Mouse (Mus musculus) right cerebral cortex, postnatal 14 days (tissue): ENCODE data around the gene Wnt11.

Source experiments
- DNase-seq: peaks from one replicate; pipeline ENCODE4 v3.0.0; 2022

Wnt11 gene

DNA sequence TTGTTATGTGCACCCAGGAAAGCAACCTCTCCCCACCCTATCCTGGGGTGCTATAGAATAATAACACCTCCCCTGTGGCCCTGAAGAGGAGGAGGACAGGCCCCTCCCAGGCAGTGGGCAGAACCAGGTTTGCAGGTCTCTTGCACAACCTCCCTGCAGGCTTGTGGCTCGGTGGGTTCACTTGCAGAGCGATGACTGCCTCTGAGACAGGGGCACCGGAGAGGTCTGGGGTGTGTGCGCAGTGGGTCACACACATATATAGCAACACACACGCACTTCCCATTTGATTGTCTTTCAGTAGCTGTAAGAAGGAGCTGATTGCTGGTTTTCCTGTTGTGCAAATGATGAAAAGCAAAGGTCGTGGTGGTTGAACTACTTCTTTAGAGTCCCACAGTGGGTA is 3.6 kb upstream of the Wnt11 start:
- DNase-seq, result no peak

DNA sequence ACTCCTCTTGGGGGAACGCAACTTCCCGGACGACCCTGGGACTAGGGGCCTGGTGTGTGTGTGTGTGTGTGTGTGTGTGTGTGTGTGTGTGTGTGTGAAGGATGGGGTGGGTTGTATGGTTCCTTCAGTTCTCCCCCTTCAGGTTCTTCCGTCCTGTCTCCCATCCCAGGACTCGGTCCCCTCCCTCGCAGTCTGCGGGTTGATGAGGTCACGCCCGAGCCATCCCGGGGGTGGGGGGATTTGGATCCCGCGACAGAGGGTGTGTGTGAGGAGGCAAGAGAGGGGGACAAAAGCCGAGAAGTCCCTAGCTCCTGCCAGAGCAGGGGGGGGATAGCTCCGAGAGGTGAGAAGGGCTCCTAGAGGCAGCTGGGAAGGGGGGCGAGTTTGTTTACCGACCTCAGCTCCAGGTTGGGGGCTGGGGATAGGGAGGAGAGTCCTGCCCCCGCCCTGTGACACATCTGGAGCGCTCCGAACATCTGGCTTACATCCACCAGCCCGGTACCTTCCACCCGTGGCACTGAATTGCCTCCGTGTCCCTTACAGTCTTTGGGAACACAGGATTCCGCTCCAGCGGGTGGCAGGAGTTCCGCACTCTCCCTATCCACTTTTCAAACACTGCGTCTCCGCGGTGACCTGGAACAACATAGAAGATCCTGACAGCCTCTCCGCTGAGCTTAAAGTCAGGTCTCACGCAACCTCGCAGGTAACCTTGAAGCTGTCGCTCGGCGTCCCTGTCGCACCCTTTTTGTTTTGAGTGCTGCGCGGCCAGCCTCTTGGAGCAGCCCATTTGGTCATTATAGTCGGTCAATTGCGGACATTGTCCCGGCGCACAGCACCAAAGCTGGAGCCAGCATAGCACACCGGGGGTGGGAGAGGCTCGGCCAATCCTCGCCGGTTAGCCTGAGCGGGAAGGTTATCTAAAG is 868 bp downstream of the Wnt11 start:
- no peak for DNase-seq

DNA sequence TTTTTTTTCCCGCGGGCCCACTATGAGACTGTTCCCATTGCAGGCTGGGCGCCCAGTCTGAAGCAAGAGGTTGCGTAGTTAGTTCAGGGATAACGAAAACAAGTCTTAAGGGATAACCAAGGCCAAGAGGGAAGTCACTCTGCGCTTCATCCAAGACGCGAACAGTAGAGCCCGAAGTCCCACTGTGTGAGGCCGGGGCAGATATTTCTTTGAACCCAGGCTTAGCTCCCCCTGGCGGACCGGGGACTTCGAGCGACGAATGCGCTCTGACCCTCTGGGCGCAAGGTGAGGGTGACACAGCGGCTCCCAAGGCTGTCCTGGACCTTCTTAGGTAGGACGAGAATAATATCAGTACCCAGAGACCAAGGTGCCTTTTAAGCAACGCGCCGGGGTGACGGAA is 1.7 kb downstream of the Wnt11 start:
- DNase-seq, result peak; percentile 72

DNA sequence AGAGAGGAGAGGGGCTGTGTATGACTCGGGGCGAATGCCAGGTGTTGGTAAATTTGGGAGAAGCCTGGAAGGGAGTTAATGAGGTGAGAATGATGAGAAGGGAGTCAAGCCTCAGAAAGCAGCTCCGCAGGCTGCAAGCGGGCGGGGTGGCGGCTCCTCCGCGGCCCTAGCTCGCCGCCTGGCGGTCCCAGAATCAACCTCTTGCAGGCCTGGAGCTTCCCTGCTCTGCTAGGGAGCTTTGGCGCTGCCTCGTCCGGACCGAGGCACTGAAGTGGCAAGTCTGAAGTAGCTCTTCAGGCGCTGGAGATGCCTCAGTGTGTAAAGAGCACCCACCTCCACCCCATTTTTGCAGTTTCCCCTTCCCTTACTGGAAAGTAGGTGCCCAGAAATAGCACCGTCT is 3.0 kb downstream of the Wnt11 start:
- DNase-seq, result peak; percentile 80

DNA sequence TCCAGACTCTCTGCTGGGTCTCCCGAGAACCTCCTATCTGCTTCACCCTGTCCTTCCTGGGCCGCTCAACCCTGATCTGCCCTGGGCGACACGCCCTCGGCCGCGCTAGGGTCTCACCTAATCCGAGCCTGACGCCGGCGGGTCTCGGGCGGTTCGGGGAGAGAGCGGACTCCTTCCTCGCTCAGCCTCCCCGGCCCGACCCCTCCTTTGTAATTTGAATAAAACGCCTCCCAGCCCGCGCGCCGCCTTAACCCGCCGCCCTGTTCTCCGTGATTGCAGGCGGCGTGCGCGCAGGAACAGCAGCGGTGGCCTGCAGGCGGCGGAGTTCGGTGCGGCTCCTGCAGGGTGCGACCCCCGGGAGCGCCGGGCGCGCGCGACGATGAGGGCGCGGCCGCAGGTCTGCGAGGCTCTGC is 3.8 kb downstream of the Wnt11 start:
- peak; percentile 47 for DNase-seq

DNA sequence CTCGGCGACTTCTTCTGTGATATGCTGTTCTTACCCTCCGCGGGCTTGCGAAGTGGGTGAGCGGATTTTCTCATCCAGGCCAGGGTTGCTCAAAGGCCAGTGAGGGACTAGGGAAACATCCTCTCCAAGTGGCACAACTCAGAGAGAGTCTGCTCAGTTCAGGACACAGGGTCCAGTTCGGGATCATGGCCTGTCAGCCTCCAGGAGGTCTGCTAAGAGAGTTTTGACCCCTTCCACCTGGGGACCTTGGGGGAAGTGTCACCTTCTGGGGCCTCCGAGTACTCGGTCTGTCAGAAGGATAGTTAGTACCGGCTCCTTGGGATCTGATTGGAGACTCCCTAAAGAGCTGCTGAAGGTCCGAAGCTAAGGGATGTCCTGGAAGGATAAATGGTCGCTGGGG is 4.4 kb downstream of the Wnt11 start:
- no peak for DNase-seq

DNA sequence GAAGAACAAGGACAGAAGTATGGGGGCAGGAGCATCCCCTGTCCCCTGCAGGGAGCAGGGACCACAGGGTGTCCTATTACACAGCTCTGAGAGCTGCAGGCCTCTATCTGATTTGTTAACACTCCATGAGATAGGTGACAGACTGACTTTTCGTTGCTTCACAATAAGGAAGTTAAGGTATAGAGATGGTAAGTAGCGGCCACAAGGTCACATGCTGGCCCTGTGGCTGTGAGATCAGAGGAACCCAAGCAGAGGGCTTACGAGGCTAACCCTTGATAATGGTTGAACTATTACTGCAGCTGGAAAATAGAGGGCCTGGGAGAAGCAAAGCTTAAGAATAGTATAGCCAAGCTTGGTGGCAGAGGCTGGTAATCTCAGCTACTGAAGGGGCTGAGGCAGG is 5.9 kb downstream of the Wnt11 start:
- no peak for DNase-seq

DNA sequence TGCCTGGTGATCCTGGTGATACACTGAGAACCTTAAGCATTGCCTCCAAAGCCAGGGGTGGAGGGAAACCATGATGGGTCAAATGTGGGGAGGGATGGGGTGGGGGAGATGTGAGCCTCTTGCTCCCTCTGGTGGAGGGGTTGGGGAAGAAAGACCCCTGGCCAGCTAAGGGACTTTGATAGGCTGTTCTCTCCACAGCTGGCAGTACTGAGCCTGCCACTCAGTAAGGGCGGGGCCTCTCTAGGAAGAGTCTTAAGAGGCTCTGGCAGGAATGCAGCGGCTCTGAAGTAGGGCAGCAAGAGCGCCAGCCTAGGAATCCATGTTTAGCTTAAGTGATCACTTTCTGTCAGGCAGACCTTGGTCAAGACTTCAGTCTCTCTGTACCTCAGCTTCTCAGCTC is 6.9 kb downstream of the Wnt11 start:
- DNase-seq, result no peak

DNA sequence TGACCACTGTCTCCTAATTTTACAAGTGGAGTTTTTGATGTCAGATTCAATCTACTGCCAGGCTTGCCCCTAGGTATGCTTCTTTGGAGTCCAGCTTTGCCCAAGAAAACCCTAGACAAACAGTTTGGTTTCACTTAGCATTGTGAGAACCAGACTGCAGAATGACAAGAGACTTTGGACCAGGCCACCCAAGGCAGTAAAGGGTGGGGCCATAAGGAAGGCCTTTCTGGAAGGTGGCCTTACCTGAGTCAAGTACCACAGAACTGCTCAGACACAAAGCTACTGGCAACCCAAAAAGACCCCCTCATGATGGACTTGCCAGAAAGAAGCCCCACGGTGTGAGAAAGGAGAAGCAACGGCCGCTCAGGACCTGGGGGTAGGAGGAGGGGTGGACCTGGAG is 8.1 kb downstream of the Wnt11 start:
- no peak for DNase-seq

DNA sequence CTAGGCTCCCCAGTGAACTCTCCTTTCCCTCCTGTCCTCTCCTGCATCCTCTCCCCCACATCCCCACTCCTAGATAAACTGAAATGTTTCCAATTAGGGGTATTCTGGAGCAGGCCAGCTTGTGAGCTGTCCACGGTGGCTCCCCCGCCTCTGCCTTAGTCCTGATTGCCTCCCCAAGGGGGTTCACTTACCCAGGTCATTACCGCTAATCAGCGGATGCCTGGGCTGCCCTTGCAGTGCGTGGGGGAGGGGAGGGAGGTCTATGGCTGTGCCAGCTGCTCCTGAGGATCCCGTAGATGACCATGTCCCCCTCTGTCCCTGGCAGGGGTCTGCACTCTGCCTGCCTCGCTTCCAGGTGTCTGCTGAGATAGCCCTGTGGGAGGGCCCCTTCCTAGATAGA is 8.7 kb downstream of the Wnt11 start:
- DNase-seq, result no peak

DNA sequence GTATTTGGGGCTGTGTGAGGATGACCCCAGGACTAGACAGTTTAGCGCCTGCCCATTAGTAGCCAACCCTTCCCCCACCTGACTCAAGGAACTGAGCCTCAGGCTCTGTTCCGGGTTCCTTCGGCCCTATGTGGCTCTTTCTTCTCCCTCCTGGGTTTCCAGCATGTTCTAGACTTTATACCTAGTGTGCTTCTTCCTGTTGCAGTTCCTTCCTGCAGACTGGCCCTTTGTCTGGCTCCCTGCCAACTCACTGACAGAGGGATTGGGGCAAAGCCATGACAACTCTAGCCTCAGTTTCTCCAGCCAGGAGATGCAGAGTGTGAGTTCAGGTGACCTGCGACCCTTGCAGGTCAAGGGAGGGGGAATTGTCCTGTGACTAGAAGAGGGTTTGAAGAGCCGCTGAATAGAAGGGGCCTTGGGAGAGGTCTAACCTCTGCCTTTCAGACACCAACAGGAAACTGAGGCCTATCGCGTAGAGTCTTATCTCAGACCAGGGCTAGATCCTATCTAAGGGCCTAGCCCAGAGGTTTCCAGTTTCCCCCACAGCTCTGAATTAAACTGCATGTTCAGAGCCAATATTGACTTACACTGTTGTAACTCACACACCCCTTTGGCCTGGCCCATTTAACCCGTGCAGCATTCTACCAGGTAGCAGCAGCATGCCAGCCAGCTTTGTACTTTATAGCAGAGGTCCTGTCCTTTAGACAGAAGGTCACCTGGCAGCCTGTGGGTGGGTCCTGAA is 14.2 kb downstream of the Wnt11 start:
- no peak for DNase-seq

DNA sequence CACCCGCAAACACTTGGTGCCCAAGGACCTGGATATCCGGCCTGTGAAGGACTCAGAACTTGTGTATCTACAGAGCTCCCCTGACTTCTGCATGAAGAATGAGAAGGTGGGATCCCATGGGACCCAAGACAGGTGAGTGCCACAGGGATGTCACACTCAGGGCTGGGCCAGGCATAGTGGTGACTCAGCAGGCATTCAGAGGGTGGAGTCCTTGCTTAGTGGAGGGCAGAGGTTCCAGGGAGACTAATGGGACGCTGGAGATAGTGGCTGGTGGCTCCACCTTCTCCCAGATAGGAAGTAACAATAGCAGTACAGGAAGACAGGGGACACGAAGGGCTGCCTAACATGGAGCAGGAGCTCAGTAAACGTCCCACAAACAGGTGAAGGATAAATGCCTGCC is 15.5 kb downstream of the Wnt11 start:
- DNase-seq, result no peak

DNA sequence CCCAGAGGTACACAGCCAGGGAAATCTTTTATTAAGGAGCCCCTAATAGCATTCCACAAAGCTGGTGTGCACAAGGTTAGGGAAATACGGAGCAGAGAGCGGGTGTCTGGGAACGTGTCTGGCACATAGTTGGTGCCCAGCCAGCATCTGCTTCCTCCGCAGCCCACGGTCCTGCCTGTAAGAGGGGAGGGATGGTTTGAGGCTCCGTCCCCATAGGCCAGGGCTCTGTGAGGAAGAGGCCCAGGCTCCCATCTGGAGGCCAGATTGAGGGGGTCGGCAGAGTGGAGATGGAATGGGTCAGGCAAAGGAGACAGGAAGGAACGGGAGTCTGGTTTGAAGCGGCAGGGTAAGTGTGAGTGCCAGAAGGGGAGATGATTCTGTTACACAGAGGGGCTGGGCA is 16.3 kb downstream of the Wnt11 start:
- no peak for DNase-seq

DNA sequence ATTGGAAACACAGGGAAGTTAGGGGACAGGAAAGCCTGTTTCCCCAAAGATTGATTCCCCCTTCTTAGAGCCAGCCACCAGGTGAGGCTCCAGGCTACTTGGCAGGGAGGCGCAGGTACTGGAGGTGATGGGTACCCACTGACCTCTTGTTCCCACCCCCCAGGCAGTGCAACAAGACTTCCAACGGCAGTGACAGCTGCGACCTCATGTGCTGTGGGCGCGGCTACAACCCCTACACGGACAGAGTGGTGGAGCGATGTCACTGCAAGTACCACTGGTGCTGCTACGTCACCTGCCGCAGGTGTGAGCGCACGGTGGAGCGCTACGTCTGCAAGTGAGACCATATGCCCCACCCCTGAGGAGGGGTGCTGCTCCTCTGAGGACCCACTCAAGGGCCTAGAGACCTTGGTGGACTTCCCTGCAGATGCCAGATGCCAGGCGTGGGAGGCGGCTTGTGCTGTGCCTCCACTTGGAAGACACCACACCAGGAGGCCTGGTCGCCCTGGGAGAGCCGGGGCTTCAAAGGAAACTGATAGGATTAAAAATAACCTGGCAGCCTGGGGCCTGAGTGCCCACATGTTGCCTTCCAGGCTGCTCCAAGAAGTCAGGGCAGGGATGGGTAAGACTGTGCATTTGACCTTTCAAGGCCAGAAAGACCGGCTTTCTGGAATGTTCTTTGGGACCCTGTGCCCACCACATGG is 18.2 kb downstream of the Wnt11 start:
- no peak for DNase-seq

DNA sequence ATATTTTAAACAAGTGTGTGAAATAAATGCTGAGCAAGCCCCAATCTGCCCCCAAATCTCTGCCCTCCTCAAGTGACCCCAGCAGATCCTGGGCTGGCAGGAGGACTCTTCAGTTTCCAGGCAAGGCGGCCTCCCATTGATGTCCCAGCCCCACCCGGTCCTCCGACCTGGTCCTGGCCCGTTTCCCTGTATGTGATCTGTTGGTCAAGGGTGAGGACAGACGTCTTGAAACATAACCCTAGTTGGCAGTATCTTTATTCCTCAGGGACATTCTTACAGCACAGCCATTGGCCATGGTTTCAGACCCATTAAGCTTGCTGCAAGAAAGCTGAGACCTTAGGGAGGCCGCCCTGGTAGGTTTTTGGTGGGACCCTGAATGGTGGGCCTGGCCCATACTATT is 18.9 kb downstream of the Wnt11 start:
- no peak for DNase-seq

DNA sequence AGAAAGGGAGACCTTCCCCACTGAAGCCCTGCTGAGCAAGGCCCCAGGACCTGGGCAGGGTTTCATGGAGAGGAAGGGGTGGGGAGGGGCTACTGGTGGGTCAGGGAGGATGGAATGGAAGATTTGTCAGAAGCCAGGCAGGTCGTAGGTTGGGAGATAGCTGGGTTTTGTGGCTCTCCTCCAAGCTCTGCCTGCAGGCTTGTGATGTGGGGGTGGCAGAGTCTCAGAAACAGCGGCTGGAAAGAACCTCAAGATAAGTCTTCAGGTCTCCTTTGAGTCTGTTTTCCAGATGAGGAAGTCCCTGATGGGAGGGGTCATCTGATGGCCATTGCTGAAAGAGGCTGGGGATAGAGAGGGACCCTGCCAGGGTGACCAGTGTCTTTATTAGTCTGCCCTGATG is 20.5 kb downstream of the Wnt11 start:
- no peak for DNase-seq

DNA sequence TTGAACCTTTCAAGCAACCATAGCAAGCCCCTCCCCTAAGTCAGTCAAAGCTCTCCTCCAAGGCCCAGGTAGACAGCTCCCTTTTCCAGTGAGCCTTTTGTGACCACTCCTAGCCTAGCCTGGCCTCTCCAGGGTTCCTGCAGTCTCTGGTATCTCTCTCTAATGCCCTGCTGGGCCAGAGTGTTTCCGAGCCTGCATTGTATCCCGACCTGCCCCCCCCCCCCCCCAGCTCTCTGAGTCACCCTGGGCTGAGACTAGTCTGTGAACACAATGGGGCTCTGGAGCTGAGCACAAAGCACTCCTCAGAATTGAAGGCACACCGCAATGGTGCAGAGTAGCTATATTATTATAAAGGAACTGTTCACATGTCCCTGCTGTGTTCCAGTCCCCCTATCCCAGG is 21.2 kb downstream of the Wnt11 start:
- no peak for DNase-seq

DNA sequence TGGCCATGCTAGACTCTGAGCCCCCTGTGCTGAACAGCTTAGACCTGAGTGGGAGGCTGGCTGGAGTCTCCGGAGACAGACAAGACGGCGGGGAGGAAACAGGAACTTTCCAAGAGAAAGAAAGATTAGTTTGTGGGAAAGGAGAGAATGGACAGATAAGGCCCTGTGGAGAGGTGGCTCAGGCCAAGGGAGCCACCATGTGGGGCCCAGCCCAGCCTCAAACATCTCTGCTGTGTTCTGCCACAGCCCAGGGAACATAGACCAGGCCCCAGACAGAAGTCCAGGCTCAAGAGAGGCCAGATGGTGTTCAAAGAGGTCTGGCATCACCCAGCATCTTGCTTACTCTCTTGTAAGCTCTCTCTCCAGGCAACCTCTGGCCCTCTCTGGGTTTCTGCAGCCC is 22.2 kb downstream of the Wnt11 start:
- no peak for DNase-seq

DNA sequence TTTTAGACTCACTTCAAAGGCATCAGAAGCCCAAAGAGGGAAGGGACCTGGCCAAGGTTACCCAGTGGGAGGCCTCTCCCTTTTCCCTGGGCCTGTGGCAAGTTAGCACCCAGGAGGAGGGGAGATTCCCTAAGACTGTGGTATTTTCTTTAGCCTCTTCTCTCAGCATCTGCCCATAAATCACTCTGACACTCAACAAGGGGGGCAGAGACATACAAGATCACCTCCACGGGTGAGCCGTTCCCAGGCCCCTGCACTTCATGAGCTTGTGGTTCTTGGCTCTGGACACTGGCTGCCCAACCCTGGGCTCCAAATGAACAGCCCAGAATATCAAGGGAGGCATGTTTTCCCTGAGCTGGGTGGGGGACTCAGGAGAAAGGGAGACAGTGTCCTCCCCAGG is 26.1 kb downstream of the Wnt11 start:
- DNase-seq, result no peak

DNA sequence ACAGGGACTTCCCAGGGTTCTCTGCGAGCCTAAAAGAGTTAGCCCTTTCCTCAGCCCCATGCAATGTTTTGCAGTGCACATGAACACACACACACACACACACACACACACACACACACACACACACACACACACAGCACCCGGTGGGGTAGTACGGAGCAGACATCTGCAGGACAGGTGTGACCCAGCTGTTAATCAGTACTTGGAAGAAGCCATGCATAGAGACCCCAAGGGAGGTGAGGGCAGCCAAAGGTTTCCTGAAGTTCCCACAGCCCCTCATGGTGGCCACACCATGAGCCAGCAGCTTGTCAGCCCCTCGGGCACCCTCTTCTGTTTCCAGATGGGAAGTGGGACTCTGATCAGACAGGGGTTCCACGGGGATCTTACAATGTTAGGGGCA is 28.1 kb downstream of the Wnt11 start:
- no peak for DNase-seq

DNA sequence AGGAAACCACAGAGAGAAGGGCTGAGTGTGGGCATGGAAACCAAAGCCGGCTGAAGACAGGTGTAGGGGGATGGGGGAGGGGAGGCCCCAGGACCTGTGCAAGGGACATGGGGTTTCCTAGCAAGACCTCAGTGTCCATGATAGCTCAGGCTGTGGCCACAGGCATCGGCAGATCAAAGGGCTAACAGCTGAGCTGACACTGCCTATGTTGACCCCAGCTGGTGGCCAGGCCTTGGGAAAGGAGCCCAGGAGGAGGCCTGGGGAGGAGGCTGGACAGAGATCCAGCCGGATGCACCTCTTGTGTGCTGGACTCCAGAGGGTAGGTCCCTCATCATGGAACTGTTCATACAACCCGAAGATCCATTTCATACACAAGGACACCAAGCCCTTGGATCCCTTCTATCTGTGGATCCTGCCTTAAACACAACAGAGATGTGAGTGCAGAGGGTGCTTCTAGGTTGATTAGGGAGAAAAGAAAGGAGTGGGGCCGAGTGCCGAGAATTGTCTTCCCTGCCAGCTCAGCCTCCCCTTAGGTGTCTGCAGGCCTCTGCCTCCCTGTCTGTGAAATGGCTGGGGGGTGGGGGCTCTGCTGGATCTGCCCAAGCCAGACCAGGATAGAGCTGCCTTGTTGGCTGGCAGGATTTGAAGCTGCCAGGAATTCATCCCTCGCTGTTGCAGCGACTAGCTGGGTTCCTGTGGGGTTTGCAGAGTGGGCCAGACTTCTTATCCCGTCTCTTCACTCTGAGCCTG is 29.2 kb downstream of the Wnt11 start:
- DNase-seq, result no peak

DNA sequence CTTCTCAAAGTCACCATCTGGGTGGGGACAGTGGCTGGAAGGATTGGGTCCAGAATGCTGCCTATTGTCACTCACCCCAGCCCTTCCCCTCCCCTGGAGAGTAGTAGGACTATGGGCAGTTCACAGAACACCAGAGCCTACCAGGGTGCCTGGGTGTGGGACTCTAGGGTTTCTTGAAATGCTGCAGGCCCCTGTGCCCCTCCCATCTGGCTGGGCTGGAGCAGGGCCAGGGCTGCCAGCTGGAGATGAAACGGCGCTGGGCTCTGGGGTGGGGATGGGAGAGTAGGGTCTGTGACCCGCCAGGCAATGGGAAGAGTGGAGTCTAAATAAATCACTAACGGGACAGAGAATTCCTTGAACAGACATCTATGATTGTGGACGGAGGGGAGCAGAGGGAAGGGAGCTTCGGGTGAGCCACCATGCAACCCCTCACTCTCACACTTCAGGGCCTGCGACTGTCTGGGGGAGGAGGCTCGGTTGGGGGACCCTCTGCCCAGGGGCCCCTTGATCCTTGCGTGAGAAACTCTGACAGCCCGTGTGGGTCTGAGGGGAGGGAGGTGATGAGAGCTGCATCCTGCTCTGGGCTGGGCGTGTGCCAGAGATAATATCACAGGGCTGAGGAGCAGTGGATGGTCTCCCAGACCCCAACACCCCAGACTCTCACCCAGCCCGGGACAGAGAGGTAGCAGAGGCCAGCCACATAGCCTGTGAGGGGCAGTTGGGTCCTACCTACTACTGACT is 32.3 kb downstream of the Wnt11 start:
- no peak for DNase-seq
